Mouse (Mus musculus) kidney, adult 9 months (tissue): ENCODE measurements at regions not wholly inside any gene's neighbourhood (a gene's known extent, or its start where the extent isn't known, plus 50 kb on each side); places are given as distances from the start of the nearest gene placed in this dataset.

ENCODE experiments used
- DNase-seq: peaks from one replicate; pipeline ENCODE4 v3.0.0; 2022

- DNase-seq = no peak
Measured at GRCm38 (mm10) chr16:78631797-78632196, 55.3 kb upstream of the D16Ertd472e start.

- no peak for DNase-seq
Measured at GRCm38 (mm10) chr16:78626803-78627202, 50.3 kb upstream of the D16Ertd472e start.
